Mouse (Mus musculus) frontal cortex, postnatal 10 days (tissue): Measurements from ENCODE around the gene Lmo4.

ENCODE experiments used
- DNase-seq, 2 experiments: peaks; one replicate each; pipeline ENCODE4 v3.0.0; 2022; ENCODE audit warnings: low spot score in 2 of 2, mixed read lengths in 1 of 2

The Lmo4 gene

GRCm38 (mm10) chr3:144204413-144205311 is at the start of gene Lmo4:
TSS of gene Lmo4 (minus strand) at chr3:144205220.
- peak; percentile 71 to 80 for DNase-seq

GRCm38 (mm10) chr3:144254281-144254680 is 49.3 kb upstream of the Lmo4 start:
- DNase-seq: no peak

GRCm38 (mm10) chr3:144253018-144253417 is 48.0 kb upstream of the Lmo4 start:
- no peak for DNase-seq

GRCm38 (mm10) chr3:144252109-144252508 is 47.1 kb upstream of the Lmo4 start:
- DNase-seq: no peak

GRCm38 (mm10) chr3:144242025-144242673 is 37.1 kb upstream of the Lmo4 start:
- peak; percentile 24 to 75 for DNase-seq

- no peak for DNase-seq
Measured at GRCm38 (mm10) chr3:144241161-144241560, 36.1 kb upstream of the Lmo4 start.

GRCm38 (mm10) chr3:144238482-144238881 is 33.5 kb upstream of the Lmo4 start:
- DNase-seq: no peak

- DNase-seq: no peak
Measured at GRCm38 (mm10) chr3:144232347-144233008, 27.5 kb upstream of the Lmo4 start.

GRCm38 (mm10) chr3:144231931-144232330 is 26.9 kb upstream of the Lmo4 start:
- DNase-seq: no peak

GRCm38 (mm10) chr3:144231419-144231818 is 26.4 kb upstream of the Lmo4 start:
- DNase-seq: no peak

- DNase-seq: no peak
Measured at GRCm38 (mm10) chr3:144230016-144230415, 25.0 kb upstream of the Lmo4 start.

- no peak for DNase-seq
Measured at GRCm38 (mm10) chr3:144229312-144229711, 24.3 kb upstream of the Lmo4 start.

GRCm38 (mm10) chr3:144225456-144226240 is 20.6 kb upstream of the Lmo4 start:
- DNase-seq: no peak

- no peak for DNase-seq
Measured at GRCm38 (mm10) chr3:144224594-144224993, 19.6 kb upstream of the Lmo4 start.

- no peak for DNase-seq
Measured at GRCm38 (mm10) chr3:144223377-144224105, 18.5 kb upstream of the Lmo4 start.

GRCm38 (mm10) chr3:144222381-144222780 is 17.4 kb upstream of the Lmo4 start:
- no peak for DNase-seq

- no peak for DNase-seq
Measured at GRCm38 (mm10) chr3:144207498-144207897, 2.5 kb upstream of the Lmo4 start.

GRCm38 (mm10) chr3:144206942-144207341 is 1.9 kb upstream of the Lmo4 start:
- no peak for DNase-seq

GRCm38 (mm10) chr3:144206261-144206660 is 1.2 kb upstream of the Lmo4 start:
- DNase-seq: no peak

- DNase-seq: peak; percentile 93 to 94
Measured at GRCm38 (mm10) chr3:144205351-144206153, 532 bp upstream of the Lmo4 start.
